Mouse (Mus musculus) 416B (cell line): ENCODE measurements at regions not wholly inside any gene's neighbourhood (a gene's known extent, or its start where the extent isn't known, plus 50 kb on each side); places are given as distances from the start of the nearest gene placed in this dataset.
"Not testable (repeated sequence)": the region's sequence is repeated elsewhere in the genome, so short reads cannot be mapped to it uniquely, and the experiment has no call there.

Source experiments
- DNase-seq: peaks from one replicate; pipeline ENCODE4 v3.0.0; 2011; ENCODE audit warnings: low read depth

DNA sequence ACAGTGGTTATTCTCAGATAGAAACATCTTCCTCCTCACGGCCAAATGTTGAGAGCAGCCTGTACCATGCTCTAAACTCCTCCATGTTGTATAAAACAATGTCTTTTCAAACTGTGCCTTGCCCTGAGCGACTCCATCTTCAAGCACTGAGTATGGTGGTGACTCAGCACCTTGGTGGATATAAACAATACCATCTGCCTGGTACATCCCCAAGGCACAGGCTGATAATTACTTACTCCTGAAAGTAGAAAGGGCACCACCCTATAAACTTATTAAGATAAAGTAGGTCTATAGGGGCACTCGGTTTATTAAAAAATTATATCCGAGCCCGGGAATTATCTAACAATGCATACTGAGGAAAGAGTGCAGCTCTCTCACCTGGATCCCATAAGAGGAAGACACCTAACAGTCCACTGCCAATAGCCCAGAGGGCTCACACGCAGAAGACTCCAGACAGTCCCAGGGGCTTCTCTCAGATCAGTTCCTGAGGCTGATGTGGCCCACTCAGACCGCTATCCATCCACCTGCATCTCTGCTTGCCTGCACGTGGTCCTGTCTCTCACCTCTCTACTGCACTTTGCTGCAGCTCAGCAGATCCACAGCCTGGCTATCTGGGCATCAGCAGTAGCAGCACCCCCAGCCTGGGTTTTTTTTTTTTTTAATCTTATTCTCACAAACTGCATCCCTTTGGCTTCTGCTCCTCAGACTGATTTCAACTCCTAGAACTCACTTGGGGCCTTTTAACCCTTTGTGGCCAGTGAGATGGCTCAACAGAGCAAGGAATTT is 109.7 kb upstream of the Dlg1 start:
- DNase-seq: no peak

DNA sequence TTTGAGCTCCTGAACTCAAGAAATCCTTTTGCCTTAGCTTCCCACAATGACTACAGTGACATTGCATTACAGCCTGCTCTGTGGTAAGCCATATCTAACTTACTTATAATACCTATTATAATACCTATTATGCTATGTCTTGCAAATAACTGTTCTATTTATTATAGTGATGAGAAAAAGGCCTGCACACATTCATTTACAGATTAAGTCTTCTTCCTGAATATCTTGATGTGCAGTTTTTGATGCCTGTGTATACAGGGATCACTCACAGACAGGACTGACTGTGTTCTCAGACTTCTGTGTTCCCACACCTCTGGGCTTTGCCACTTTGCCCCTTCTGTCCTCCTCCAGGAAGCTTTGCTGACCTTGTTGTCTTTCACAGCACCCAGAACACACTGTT is 102.8 kb upstream of the Dlg1 start:
- DNase-seq: no peak

DNA sequence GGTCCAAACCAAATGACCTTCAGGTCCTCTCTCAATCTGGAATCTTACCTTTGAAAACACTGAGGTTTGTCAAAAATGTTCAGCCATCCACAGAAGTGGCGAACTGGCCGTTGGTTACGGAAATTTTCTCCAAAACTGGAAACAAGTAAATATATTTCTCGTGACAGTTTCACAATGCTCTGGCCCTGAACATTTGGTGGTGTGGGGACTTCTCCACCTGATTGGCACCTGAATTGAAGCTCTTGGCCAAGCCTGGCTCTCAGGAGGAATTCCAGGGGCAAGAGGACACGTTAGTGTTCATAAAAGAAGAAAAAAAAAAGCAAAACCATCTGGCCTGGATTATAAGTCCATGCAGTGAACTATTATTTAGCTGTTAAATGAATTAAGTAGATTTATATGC is 98.3 kb upstream of the Dlg1 start:
- DNase-seq: no peak

DNA sequence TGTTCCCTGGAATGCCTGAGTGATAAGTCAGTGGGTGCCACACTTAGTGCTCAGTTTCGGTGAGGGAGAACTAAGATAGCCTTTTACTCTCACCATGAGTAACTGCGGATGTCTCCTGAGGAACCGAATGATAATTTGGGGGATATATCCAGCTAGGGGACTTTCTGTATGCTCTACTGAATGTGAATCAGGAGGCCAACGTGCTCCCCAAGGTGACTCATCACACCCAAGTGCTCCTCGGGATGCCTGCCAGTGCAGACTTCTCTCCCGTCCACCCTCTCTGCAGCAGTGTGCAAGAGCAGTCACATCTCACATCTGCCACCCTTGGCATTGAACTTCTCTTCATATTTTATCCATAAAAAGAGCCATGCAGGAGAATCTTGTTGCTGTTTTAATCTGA is 94.9 kb upstream of the Dlg1 start:
- DNase-seq: no peak

DNA sequence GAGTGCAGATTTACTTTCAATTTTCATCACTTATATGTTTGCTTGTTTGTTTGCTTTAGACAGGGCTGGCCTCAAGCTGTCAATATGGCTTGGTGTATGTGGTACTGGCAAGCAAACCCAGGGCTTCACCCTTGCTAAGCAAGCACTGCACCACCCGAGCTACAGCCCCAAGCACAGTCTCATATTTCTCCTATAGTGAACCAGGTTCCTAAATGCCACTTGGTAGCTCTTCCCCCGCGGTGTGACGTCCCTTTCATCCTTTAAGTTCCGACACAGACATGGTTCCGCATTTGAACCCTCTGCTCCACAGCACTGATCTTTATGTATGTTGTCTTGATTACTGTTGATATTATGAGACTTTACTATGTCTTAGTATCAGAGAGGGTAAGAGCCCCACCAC is 93.4 kb upstream of the Dlg1 start:
- DNase-seq: no peak

DNA sequence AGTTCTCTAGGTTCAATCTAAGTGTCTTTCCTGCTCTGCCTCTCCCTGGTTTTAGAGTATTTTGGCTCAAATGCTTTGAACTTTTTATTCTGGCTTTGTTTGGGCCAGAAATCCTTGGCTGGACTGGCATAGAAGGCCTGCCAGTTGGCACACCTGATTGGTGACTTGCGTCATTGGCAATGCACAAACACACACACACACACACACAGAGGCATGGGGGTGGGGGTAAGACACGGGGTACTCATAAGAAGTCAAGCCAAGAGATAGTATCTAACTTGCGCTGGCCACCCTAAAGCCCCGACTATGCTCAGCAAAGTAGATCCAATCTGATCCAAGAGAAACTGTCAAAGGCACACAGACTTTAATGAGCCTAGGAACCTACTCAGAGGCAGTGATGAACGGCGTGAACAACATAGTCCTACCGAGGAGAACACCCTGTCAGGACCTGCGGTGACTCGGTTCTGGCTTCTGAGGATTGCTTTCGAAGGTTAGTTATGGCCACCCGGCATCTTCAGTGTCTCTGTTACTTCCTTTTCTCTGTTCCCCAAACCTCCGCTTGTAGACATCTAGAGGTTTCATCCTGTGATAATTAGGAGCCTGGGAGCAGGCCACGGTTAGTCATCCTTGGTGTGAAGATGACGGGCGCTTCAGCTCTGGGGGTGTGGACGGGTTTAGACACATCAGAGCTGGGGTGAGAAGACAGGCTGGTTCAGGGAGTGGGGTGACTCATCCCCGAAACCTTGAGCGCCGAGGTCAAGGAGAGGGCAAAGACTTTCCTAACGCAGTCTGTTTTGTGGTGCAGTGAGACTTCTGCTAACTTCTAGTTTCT is 92.7 kb upstream of the Dlg1 start:
- DNase-seq: peak; percentile 54

DNA sequence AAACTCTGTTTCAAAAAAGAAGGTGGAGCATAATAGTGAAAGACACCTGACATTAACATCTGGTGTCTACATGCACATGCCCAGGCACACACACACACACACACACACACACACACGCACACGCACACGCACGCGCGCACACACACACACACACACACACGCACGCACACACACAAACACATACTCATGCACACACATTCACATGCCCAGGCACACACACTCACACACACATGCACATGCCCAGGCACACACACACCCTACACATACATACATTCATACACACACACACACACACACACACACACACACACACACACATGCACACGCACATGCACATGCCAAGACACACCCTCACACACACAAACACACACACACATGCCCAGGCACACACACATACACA is 89.4 kb upstream of the Dlg1 start:
- DNase-seq: not testable (repeated sequence)

DNA sequence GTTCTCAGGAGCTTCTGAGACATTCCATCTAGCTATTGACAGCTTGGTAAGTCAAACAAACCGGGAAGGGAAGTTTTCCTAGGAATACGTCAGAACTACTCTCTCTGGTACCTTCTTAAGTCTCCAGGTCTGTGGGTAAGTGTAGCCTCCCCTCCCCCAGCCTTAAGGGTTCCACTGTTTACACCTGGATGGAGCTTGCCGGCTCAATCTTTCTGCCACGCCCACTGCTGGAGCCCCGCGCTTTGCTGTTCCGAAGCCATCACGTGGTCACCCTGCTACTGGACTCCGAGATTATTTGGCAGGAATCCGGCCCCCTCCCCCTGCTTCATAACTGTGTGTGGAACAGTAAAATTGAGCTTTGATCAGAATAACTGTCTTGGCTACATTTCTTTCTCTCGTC is 87.6 kb upstream of the Dlg1 start:
- not testable (repeated sequence) for DNase-seq

DNA sequence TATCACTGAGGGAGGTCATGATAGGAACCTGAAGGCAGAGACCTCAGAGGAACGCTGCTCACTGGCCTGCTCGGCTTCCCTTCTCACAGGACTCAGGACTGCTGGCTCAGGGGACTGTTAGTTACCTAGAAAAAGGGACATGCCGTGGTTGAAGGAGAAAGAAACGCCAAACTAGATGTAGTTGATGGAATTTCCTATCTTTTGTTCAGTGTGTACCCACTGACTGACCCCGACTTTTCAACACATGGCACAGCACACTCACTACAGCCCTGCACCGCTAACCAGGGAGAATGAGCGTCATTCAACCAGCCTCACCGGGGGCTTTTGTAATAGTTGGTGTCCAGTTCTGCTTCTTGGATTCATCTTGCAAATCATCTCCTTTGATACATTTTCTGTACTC is 86.8 kb upstream of the Dlg1 start:
- no peak for DNase-seq

DNA sequence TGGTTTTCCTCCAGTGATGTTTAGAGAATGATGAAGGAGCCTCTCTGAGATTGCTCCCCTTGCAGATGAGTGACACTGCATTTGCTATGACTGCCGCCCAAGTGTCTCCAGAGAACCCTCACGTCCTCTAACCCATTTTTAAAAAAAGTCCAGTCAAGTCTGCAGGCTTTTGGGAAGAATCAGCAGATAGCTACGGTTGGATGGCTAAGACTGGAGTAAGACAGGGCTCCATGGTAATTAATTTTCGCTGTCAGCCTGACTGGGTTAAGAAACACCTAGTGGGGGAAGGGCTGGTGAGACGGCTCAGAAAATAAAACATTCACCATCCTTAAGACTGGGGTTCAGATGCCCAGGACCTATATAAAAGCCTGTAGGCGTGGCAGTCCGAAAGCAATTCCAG is 85.9 kb upstream of the Dlg1 start:
- DNase-seq: no peak

DNA sequence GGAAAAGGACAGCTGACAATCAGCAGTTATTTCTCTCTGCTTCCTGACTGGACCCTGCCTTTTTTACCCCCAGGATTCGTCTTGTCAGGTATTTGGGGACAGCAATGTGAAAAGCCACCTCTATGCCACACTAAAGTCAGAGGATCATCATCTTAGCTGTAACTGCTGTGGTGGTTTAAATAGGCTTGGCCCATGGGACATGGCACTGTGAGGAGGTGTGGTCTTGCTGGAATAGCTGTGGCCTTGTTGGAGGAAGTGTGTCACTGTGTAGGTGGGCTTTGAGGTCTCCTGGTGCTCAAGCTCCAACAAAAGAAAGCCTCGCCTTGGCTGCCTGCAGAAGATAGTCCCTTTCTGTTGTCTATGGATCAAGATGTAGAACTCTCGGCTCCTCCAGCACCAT is 83.9 kb upstream of the Dlg1 start:
- DNase-seq: no peak

DNA sequence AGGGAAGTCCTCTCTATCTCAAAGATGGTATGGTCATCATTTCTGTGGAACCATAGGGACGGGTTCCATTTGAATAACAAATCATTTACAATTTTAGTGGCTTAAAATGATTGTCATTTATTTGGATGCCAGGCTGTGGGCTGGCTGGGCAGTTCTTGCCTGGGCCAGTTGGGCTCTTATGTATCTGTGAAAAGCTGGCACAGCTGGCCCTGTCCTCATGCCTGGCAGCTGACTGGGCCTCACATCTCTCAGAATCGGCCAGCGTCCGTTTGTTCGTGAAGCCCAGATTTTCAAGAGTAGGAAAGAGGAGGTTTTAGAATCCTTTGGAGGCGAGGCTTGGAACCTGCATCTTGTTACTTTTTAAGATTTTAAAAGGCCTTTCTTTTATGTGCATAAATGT is 82.5 kb upstream of the Dlg1 start:
- no peak for DNase-seq

DNA sequence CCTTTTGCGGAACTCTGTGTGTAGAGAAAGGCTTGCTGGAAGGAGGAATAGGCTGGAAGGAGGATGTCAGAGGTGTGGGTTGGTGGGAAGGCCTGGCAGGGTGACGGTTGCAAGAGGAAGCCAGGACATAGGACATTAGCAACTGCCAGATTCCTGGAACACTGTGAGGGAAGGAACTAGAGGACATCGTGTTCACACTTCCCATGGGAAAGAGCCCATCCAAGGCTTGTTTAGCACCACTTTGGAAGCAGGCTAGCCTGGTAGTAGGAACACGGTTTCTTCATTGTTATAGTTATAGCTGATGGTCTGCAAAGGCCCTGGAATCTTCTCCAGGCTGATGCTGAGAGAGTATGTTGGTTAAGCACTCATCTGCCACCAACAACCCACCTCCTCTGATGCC is 80.4 kb upstream of the Dlg1 start:
- DNase-seq: no peak

DNA sequence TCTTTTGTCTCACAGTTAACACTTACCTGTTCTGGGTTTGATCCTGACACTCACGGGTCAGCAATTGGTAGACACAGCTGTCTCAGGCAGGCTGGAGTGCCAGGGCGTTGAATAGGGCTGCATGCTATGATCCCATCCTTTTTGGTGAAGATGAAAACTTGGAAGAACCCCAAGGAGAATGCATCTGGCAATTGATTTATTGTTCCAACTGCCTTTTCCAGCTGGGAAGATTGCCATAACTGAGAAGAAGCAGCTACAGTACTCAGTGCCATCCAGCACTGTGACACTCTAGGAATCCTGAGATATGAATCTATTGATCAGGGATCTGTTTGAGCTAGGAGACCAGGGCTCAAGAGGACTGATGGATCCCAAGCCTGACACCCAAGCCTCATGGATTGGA is 79.6 kb upstream of the Dlg1 start:
- no peak for DNase-seq

DNA sequence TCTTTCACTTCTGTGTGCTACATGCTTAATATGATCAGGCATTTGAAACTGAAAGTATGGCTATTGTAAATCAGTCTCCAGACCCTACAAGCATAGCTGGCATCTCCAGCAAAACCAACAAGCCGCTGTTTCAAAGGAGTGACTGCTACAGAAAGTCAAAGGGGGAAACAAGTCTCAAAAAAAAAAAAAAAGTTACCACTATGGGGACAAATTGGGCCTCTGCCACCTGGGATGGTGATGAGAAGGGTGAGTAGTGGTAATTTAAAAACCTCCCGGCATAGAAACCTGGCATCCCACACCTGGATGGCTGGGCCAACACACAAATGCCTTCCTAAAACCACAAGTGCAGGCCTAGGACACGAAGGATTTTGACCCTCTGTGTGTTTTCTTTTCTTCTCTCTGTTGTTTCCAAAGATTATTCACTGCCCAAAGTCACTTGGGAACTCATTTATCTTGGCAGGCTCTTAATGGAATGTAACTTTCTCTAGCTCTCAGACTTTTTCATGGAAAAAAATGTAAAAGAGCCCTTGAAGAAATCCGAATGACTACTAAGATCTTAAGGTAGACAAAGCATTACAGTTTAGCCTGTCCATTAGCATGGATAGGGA is 78.9 kb upstream of the Dlg1 start:
- no peak for DNase-seq

DNA sequence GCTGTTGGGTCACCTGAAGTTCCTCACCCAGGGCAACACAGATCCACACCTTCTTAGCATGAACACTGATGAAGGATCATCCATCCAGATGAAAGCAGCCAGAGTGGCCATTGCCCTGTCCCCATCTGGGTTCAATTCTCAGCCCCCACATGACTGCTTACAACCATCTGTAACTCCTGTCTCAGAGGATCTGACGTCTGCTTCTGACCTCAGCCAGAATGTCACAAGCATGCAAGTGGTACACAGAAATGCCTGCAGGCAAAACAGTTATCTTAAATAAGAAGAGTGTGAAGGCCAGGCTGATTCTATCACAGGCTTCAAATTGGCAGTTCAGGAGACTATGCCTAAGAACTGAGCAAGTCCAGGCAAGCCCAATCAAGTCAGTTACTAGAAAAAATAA is 76.2 kb upstream of the Dlg1 start:
- DNase-seq: no peak

DNA sequence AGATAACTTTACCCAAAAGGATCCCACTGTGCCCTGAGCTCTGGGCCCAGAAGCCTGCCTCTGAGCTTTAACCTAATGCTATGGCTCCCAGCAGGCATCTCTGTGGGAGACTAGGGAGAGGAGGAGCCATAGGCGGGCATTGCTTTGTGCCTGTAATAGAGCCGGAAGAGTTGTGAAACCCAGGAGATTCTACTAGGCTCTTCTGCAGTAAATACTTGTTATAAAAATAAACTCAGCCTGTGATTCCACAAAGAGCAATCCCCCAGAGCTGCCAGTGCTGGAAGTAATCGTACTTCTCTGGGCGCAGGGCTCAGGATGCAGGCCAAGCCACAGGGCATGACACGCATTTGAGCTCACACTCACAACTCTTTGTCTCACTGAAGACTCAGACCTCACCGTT is 73.7 kb upstream of the Dlg1 start:
- DNase-seq: no peak

DNA sequence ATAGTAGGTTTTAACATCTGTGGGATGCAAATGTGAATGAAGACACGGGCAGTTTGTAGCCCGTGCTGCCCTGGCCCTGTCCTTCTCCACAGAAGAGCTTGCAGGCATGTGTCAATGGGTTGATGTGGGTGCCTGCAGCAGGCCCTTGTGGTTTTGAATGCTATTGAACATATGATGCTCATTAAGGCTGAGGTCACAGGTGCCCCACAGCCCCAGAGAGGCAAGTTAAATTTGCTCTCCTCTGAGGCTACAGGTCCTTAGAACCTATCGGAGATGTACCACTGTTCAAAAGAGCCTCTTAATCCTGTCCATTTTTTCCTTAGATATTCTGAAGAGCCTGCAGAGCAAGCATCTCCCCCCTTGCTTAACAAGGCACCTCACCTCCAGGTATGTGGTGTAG is 71.7 kb upstream of the Dlg1 start:
- DNase-seq: no peak

DNA sequence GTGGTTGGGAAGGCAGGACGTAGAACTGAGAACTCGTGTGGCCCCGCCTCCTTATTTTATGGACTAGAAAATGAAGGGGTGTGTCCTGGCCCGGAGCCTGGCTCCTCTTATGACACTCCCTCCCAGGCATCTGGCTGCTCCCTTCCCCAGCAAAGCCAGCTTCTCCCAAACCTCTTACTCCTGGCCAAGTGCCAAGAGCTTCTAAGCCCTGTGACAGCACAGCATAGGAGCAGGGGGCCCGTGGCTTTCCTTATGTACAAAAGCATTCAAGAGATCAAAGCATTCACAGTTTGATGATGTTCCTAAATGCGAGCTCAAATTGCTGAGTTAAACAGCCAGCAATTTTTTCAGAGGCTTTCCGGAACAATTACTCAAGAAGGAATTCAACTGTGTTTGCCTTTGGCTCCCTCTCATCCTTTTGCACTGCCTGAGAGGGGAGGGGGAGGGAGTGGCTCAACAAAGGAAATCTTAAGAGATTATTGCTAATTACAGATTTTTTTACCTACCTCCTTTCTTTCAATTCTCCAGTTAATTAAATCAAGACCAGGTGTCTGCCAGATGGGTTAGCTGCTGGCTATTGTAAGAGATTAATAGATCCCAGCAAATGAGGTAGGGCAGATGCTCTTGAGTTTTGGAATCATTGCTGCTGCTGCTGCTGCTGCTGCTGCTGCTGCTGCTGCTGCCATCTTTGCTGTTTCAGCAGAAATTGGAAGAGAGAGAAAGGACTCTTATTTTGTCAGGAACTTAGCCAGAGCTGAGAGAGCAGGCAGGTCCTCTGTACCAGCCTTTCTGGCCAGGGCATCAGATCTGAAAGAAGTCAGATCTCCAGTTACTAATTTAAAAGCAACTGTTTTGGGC is 71.0 kb upstream of the Dlg1 start:
- peak; percentile 8 for DNase-seq

DNA sequence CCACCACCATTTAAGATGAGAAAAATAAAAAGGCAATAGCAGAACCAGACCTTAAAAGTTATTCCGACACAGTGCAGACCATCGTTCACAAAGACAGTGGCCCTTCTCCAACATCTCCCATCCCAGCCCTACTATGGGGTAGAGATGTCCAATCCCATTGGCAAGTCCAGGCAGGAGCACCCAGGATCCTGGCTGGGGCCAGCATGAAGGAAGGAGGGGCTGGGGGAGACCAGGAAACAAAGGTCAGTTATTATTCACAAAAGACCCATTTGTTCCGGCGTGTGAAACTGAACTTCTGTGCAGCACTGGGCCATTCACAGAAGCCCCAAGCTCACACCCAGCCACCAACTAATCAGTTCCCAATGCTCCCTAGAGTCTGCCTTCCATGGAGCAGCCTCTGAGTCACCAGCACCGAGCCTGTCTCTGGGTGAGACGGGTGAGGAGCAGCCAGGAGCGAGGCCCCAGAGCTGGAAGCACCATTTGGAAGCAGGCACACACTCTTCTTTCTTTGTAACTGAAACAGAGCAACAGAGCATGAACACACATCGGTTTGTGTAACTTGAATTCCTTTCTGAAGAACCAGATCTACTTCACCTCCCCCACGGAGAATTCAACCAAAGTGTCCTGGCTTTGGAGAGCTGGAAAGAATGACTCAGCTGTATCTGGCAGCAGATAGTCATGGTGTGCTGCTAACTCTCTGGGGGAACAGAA is 70.1 kb upstream of the Dlg1 start:
- DNase-seq: no peak

DNA sequence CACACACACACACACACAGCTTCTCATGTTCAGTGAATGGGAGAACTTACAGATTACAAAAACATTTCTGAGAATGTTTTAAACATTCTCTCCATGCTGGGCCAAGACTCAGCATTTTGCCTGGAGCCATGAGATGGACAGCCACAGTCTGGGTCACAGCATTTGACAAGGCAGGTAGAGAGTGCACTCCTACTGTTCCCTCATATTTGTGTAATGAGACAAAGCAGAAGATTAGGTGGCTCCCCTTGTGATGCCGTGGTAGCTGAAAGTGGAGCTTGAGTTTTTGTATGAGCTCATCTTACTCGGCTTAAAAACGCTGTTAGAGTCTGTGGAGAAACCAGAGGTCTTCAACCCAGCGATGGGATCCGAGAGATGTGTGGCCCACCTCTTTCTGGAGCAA is 65.3 kb upstream of the Dlg1 start:
- no peak for DNase-seq
